Mouse (Mus musculus) ES-Bruce4 (cell line): ENCODE results near the gene Emid1. TPM values are rescaled to one million over a fixed set of nuclear protein-coding genes. Genes with fewer than 3 reads are reported as not detected.

Experiments used
- H3K27ac ChIP-seq: 2 replicates; pipeline ENCODE4 v1.5.1; 2012; ENCODE audit warnings: low read length, inconsistent platforms; ENCODE audit not compliant: insufficient read depth
- H3K27me3 ChIP-seq: 2 replicates; pipeline ENCODE4 v1.6.1; 2012; ENCODE audit warnings: mild to moderate bottlenecking, low read length, inconsistent platforms; ENCODE audit not compliant: control insufficient read depth, poor library complexity, insufficient read depth, severe bottlenecking
- H3K36me3 ChIP-seq: 2 replicates; pipeline ENCODE4 v1.6.1; 2012; ENCODE audit warnings: inconsistent platforms, mild to moderate bottlenecking, low read length, moderate library complexity; ENCODE audit not compliant: control insufficient read depth, poor library complexity, insufficient read depth, severe bottlenecking
- H3K4me1 ChIP-seq: one replicate; pipeline ENCODE4 v1.8.1; 2011; ENCODE audit warnings: low read length; ENCODE audit not compliant: control insufficient read depth, insufficient read depth
- H3K4me3 ChIP-seq: 2 replicates; pipeline ENCODE4 v1.5.1; 2011; ENCODE audit warnings: low read depth, mild to moderate bottlenecking, low read length
- H3K9ac ChIP-seq: 2 replicates; pipeline ENCODE4 v1.6.1; 2012; ENCODE audit warnings: low read depth, mild to moderate bottlenecking, inconsistent platforms; ENCODE audit not compliant: poor library complexity, severe bottlenecking
- H3K9me3 ChIP-seq: replicated peaks from 2 replicates; pipeline ENCODE4 v1.6.1; 2012; ENCODE audit warnings: mild to moderate bottlenecking, low read length, inconsistent platforms; ENCODE audit not compliant: control insufficient read depth, poor library complexity, insufficient read depth, severe bottlenecking
- CTCF ChIP-seq: IDR thresholded peaks from one replicate; pipeline ENCODE4 v1.8.1; 2011; ENCODE audit warnings: low read depth, low read length
- EP300 ChIP-seq: IDR thresholded peaks from 2 replicates; pipeline ENCODE4 v1.6.1; 2011; ENCODE audit warnings: low read depth, low read length; ENCODE audit not compliant: insufficient read depth
- POLR2A ChIP-seq: IDR thresholded peaks from one replicate; pipeline ENCODE4 v1.8.1; 2011; ENCODE audit warnings: low read length; ENCODE audit not compliant: insufficient read depth
- polyA plus RNA-seq: library from polyadenylated mRNA; stranded (reverse); fragments of >200 nt; gene quantifications from 2 replicates; pipeline ENCODE4 v1.2.4, GENCODE M21; 2011; ENCODE audit warnings: low read depth; ENCODE audit not compliant: missing spikeins, insufficient read depth, insufficient read length

The Emid1 gene
- polyA plus RNA-seq, 1 experiment, result 6.7 TPM

DNA sequence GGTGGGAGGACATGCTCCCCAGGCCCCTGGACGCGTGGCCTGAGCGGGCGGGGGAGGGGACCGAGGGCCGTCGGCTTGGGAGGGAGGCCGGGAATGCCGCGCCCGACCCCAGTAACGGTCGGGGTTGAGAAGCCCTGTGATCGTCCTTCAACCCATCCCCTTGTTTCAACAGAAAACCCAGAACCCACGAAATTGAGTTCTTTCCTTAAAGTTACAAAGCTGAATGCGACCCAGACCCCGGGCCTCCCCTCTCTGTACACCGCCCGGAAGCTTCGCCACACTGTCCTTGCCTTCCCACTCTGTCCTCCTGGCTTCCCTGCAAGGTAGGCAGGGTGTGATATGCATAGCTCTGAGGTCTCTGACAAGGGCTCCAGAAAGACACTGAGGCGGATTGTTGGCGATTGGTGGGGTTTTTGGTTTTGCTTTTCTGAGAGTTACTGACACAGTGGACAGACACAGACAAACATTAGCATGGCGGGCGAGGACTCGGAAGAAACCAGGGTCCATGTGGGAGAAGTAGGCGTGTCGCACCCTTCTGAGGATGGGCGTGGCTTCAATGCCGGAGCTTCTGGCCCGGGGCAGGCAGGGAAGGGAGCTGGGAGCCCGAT lies 52.4 kb downstream of the Emid1 start:
- H3K27ac ChIP-seq, result peak overlapping the region; percentile 57
- H3K9ac ChIP-seq, result peak overlapping the region; percentile 99
- no peak for TF ChIP-seq POLR2A
- no peak for TF ChIP-seq CTCF
- 0 out of 2 replicates have a peak, but pooled peaks have one; percentile 13 for TF ChIP-seq EP300
- H3K4me3 ChIP-seq, result peak overlapping the region; percentile 80
- H3K4me1 ChIP-seq, result peaks cover 3% of the 10 kb centered on the region
- H3K27me3 ChIP-seq, result no peaks in the 10 kb centered on the region
- peaks cover 4% of the 10 kb centered on the region for H3K36me3 ChIP-seq
- no peaks in the 10 kb centered on the region for H3K9me3 ChIP-seq

DNA sequence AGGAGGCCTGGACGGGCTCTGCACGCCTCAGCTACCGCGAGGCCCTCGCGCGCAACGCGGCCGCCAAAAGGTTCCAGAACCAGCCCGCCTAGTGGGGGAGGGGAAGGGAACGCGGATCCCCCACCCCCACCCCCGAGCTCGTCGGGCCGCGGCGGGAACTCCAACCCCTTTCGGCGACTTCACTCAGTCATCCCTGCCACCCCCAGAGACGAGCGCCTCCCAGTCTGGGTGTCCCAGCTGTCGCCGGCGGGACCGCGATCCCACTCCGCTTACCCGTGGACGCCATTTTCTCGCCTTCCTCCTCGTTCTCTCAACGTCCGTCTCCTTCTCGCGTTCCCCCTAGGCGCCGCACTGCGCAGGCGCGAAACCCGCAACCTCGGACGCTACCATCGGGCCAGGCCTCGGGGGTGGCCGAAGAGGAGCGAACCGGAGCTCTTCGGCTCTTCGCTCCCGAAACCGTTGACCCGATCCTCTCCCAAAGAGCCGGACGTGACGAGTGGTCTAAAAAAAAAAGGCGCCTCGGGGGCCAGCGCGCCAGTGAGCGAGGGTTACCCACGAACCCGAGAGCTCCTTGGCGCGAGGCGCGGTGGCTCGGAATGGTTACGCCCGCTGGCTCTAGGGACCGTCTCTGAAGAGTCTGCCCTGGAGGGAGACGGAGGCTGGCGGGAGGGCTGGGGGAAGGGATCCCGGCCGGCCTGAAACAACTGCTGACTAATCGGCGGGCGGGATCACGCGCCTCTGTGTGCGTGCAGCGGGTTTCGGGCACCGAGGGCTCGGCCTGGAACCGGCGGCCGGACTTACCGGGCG lies 53.1 kb downstream of the Emid1 start, which contains the start of the genes Rhbdd3 and Ewsr1:
Gene Rhbdd3 (plus strand): TSS at position 191 of the 807 bp plus-strand sequence.
Gene Ewsr1 (minus strand): TSS at position 531 of the 807 bp plus-strand sequence.
- H3K9me3 ChIP-seq, result no peaks in the 10 kb centered on the region
- no peaks in the 10 kb centered on the region for H3K27me3 ChIP-seq
- peaks cover 6% of the 10 kb centered on the region for H3K36me3 ChIP-seq
- peaks cover 3% of the 10 kb centered on the region for H3K4me1 ChIP-seq
- no peak for TF ChIP-seq CTCF
- peak; percentile 54; the same call in 1 of the 2 replicates for TF ChIP-seq EP300
- peak; percentile 67 for TF ChIP-seq POLR2A
- peak within 1 kb of the TSS; percentile 80 for H3K4me3 ChIP-seq
- H3K9ac ChIP-seq, result peak within 1 kb of the TSS; percentile 99
- peak within 1 kb of the TSS; percentile 57 for H3K27ac ChIP-seq

DNA sequence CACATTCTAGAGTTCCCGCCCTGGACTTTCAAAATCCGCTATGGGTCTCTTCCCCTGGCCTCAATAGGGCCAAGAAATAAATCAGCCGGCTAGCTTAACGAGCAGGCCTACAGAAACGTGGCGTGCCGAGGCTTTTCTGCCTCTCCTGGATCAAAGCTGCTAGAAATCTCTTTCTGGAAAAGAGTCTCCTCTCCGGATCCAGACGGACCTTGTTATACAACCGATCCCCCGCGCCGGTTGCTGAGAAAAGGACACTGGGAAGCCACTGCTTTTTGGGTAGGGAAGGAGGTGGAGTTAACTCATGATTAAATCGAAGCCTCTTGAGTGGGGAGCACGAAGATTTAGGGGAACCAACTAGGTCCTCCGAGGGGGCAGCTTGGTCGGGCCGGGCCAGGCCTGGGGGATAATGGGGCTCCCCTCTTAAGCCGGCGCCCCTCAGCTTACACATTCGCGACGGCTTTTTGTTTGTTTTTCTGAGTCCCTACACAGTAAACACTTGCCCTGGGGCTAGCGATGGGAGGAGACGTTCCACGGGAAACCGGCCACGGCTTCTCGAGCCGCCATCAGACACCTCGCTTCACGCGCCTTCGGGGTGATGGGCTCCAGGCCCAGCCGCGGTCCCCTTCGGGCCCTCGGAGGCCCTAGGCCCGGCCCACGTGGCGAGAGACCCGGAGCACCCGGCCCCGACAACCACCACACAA lies 53.9 kb downstream of the Emid1 start:
- peak overlapping the region; percentile 37 for H3K27ac ChIP-seq
- peaks cover 11% of the 10 kb centered on the region for H3K36me3 ChIP-seq
- H3K9me3 ChIP-seq, result no peaks in the 10 kb centered on the region
- H3K4me3 ChIP-seq, result peak overlapping the region; percentile 80
- peak overlapping the region; percentile 99 for H3K9ac ChIP-seq
- H3K4me1 ChIP-seq, result peaks cover 3% of the 10 kb centered on the region
- H3K27me3 ChIP-seq, result no peaks in the 10 kb centered on the region
- TF ChIP-seq EP300, result no peak
- TF ChIP-seq CTCF, result no peak
- no peak for TF ChIP-seq POLR2A

DNA sequence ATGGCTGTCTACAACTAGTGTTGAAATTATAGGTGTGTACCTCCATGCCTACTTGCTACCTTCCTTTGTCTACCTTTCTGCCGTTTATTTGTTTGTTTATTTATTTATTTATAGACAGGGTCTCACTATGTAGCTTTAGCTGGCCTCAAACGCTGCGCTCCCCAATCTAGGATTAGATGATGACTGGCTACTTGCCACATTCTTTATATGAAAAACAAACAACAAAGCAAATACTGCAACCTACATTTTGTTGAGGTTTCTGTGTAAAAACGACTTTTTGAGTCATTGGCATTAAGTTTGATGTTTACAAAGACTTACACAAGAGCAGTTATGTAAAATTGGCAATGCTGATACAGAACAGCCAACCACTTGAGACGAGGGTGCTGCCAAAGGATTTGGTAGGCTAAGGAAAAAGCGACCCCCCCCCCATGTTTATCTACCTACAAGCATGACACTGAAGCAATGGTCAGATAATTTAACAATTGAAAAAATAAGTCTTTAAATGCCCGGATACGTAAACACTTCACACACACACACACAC lies 55.5 kb downstream of the Emid1 start:
- Histone ChIP-seq H3K4me3 (no peak overlapping the region), H3K36me3 (peaks cover 27% of the 10 kb centered on the region), H3K27me3 (no peaks in the 10 kb centered on the region), H3K27ac (no peak overlapping the region), H3K9ac (peak overlapping the region; percentile 99), H3K4me1 (peaks cover 3% of the 10 kb centered on the region), H3K9me3 (no peaks in the 10 kb centered on the region)
- TF ChIP-seq CTCF (no peak), EP300 (no peak), POLR2A (no peak)

DNA sequence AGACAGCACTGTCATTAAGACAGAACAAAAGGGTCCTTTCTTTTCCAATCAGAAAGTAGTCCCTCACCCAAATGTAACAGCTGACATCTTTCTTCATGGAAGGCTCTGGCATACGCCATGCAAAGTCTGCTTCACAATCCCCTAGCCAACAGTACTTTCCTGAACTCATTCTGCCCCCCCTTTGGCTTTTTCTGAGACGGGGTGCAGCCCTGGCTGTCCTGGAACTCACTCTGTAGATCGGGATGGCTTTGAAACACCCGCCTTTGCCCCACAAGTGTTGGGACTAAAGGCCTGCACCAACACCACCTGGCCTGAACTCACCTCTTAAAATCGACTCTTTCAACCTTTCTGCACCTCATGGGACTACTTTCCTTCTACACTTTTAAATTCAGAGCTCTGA lies 56.2 kb downstream of the Emid1 start:
- Histone ChIP-seq H3K36me3 (peaks cover 33% of the 10 kb centered on the region), H3K9me3 (no peaks in the 10 kb centered on the region), H3K27ac (no peak overlapping the region), H3K4me1 (peaks cover 2% of the 10 kb centered on the region), H3K9ac (peak overlapping the region; percentile 99; the same call in 1 of the 2 replicates), H3K27me3 (no peaks in the 10 kb centered on the region), H3K4me3 (peak overlapping the region; percentile 13; the same call in 1 of the 2 replicates)
- TF ChIP-seq CTCF, result no peak
- TF ChIP-seq EP300, result no peak
- TF ChIP-seq POLR2A, result no peak
